Mouse (Mus musculus) heart, postnatal 10 days (tissue): ENCODE measurements around the gene 4930442H23Rik. TPM values are rescaled to one million over a fixed set of nuclear protein-coding genes. Genes with fewer than 3 reads are reported as not detected.
"Not testable (repeated sequence)": the region's sequence is repeated elsewhere in the genome, so short reads cannot be mapped to it uniquely, and the experiment has no call there.

Experiments
- DNase-seq, 2 experiments: peaks; one replicate each; pipeline ENCODE4 v3.0.0; 2021
- intact Hi-C: fragments of 180-260 bp; cut with DNase I; formaldehyde crosslinking; loops from one replicate; pipeline ENCODE4 v1.15.1; 2025
- total RNA-seq, 2 experiments: library from RNA; stranded (reverse); gene quantifications; 2 replicates each; pipeline ENCODE4 v1.2.3; 2021

Gene 4930442H23Rik
- not detected for total RNA-seq

DNA sequence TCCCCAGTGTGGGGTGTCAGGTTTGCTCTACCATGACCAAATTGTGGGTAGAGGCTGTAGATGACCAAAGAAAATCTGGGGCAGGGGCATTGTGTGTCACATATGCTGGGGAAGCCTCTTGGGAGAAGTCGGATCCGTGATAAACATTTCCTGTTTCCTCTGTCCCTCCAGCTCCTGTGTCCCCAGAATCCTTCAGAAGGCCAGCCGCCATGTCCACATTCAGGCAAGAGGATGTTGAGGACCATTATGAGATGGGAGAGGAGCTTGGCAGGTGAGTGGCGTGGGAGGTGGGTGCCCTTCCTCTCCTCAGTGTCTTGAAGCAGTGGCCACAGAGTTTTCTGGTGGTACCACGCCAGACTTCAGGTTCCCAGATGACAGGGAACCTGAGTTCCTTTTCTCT is at the start of gene 4930442H23Rik:
Gene 4930442H23Rik, minus strand, starts transcription at position 45 of the 400 bp plus-strand sequence.
- intact Hi-C loops, result no loop called here
- DNase-seq, result no peak

DNA sequence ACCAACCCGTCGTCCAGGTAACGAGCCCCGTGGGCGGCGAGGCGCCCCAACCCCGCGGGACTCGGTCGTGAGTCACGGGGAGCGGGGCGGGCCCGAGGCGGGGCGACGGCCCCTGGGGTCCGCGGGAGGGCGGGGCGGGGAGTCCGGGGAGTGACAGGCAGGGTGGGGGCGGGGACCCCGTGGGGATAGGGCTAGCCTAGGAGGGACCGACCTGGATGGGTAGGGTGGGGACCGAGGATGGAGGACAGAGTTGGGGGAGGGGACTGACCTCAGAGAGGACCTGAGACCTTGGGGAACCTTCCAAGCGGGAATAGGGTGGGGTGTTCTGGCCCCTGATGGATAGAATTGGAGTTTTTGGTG is 49.6 kb upstream of the 4930442H23Rik start:
- DNase-seq, result no peak
- intact Hi-C loops, result no loop called here

DNA sequence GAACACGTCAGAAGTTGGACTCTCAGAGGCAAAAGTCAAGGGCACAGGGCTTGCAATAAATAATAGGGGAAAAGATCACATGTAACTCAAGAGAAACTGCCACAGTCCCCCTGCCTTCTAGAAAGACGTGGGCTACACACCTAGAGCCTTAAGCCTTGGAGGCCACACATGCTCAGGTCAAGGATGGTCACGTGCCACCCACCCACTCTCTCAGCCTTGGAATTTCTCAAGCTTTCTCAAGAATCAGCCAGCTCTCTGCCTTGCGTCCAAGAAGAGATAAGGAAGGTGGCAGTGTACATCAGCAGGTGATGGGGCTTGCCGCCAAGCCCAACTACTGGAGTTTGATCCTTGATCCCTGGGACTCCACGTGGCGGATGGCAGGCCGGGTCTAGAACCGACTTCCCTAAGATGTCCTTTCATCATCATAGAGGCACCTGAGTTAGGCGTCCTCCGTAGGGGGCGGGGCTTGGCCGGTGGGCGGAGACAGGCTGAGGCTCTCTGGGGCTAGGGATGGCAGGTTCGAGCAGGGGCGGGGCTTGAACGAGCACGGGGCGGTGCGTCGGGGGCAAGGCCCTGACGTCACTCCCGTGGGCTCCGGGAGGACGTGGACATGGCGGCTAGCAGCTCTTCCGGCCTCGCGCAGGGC is 49.1 kb upstream of the 4930442H23Rik start, which contains the start of gene Zfr2:
Gene Zfr2, plus strand, starts transcription at position 576 of the 646 bp plus-strand sequence.
- DNase-seq, result peak; percentile 86 to 89
- intact Hi-C loops, result no loop called here

DNA sequence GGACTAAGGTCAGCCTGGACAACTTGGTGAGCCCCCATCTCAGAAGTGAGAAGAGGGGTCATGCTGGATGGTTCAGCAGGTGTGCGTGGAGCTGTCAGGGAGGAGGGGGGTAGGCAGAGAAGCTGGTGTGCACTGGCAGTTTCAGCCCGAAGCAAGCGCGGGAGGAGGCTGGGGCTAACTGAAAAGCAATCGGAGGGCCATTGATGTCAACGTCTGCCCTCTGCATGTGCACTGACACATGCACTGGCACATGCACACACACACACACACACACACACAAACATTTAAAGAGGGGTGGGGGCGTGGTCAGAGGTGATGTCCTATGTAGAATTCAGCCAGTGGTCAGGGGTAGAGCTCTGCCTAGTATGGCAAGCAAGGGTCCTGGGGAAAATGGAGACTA is 47.8 kb upstream of the 4930442H23Rik start:
- DNase-seq, result no peak
- intact Hi-C loops, result no loop called here

DNA sequence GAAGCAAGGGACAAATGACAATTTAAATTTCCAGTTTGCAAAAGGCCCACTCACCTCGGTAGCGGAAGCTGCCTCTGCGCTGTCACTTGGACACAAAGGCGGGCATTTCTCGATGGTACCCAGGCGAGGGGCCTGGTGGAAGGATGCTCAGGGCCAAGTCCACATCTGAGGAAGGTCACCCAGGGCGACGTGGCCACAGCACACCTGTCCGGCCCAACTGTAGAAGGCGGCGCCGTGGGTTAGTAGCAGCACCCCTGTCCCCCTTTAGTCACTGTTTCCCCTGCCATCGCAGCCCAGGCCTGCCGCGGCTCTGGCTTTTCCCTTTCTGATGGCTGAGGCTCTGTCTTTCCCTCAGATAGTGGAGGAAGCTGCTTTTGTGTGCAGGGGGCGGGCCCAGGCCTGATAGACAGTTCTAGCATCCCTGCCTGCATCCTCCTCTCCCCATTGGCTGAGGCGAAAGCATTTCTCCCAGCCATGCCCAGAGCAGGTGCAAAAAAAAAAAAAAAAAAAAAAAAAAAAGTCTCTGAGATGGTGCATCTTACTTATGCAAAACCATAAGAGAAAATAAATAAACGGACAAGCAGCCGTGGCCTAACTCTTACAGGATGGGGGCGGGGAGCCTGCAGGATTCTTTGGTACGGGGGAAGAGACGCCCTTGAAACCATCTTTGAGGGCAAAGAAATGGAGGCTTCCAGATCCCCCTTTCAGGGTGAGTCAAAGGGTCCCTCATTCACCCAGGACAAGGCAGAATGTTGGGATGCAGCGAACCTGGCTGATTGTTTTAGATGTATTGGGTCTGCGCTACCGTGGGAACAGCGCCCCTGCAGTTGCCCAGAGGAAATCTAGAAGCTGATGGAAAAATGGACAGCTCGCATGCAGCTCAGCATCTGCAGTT is 47.0 kb upstream of the 4930442H23Rik start, which contains the start of gene Atcay:
Gene Atcay, minus strand, starts transcription at position 396 of the 895 bp plus-strand sequence.
- peak in 1 of 2 experiments; percentile 31 for DNase-seq
- intact Hi-C loops, result no loop called here

DNA sequence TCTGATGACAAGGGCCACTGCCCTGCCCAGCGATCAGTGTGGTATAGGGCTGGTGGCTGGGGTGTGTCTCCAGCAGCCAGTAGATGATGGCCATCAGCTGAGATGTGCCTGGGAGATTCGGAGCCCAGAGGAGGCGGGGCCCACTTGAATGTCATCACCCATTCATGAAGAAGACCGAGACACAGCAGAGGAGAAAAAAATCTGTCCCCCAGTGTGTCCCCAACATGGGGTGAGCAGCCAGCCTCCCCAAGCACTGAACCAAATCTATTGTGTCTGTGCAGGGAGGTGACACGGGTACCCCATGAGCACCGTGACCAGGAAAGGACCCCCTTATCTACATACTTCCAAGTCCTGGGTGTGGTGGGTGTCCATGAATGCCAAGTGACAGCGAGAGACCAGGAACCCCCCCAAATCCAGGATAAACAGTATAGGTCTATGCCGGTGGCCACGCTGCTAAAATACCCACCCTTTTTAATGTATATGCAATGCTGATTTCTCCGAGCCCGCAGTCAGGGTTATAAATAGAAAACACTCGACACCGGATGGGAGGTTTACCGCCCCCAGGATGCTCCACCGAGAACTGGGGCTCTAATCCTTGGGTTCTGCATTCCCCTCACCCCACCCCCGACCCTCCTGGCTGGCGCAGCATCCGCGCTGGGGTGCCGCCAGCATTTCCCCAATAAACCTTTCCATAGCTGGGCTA is 46.2 kb upstream of the 4930442H23Rik start:
- DNase-seq, result no peak
- intact Hi-C loops, result no loop called here

DNA sequence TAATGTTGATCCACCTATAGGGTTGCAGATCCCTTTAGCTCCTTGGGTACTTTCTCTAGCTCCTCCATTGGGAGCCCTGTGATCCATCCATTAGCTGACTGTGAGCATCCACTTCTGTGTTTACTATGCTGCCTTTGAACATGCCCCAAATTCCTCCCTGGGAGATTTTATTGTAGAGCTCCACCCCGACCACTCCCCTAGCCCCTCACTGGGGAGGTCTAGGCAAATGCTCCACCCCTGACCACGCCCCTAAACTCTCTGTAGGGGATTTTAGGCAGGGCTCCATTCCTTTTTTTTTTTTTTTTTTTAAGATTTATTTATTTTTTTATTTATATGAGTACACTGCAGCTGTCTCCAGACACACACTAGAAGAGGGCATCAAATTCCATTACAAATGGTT is 40.1 kb upstream of the 4930442H23Rik start:
- DNase-seq, result not testable (repeated sequence)

DNA sequence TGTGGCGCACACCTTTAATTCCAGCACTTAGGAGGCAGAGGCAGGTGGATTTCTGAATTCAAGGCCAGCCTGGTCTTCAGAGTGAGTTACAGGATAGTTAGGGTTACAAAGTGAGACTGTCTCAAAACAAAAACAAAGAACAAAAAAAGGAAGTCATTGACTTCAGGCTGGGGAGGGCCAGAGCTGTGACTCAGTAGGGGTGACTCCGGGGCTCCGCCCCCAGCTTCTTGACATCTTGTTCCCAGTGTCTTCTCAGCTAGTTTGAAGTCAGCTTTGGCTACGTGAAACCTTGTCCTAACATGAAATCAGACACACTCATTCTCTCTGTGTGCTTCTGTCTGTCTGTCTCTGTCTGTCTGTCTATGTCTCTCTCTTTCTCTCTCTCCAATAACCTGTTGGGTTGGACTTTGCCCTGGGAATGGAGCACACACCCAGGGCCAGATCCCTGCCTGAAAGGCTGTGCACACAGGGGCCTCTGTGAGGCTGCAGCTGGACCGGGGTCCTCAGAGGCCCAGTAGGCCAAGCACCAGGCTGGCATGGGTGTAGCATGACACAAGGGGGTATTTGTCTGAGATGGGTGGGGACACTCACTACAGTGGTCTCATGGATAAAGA is 37.9 kb upstream of the 4930442H23Rik start:
- DNase-seq, result no peak
- intact Hi-C loops, result no loop called here

More for the DNA sequence above, 40.1 kb upstream of the 4930442H23Rik start:
- intact Hi-C loops, result not testable (repeated sequence)

DNA sequence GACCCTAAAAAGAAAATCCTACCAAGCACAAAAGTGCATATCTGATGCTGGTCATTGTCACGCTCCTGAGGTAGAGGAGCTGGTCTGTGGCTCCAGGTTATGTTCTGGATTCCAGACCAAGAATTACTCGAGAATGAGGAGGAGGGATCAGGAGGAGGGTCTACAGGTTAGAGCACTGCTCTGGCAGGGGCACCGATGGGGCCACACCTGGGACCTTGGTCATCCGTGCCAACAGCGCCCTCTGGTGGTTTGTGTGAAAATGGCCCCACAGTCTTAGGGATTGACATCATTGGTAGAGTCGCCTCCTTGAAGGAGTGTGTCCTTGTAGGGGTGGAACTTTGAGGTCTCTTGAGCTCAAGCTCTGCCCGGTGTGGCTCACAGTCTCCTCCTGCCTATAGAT is 34.3 kb upstream of the 4930442H23Rik start:
- intact Hi-C loops, result loop anchor here (1.0 kb wide), 1 partner anchor 20 kb away; no protein-coding TSS in a partner anchor
- peak; percentile 75 to 84 for DNase-seq

DNA sequence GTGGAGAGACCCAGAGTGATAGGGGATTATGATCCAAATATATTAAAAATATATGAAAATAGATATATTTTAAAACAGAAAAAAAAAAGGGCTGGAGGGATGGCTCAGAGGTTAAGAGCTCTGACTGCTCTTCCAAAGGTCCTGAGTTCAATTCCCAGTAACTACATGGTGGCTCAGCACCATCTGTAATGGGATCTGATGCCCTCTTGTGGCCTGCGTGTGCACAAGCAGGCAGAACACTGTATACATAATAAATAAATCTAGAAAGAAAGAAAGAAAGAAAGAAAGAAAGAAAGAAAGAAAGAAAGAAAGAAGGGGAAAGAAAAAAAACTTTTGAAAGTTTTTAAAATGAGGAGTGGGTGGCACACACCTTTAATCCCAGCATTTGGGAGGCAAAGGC is 33.6 kb upstream of the 4930442H23Rik start:
- intact Hi-C loops, result not testable (repeated sequence)
- peak in 1 of 2 experiments; percentile 44 for DNase-seq

DNA sequence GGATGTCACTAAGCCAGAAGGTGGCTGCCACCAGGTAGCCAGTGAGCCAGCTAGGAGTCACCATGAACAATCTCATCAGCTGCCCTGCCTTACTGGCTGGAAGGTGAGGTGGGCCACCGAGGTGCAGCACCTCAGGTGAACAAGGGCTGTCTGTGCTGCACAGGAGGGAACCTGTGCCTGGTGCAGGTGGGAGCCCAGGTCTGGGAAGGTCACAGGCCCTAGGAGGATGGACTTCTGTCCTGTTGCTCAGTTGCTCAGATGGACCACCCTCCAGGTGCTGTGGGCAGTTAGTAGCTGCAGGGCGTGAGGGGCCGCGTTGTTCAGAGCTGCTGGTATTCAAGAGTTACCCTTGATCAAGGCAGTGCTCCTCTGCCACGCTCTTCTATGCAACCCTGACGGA is 33.2 kb upstream of the 4930442H23Rik start:
- DNase-seq, result no peak
- intact Hi-C loops, result no loop called here

DNA sequence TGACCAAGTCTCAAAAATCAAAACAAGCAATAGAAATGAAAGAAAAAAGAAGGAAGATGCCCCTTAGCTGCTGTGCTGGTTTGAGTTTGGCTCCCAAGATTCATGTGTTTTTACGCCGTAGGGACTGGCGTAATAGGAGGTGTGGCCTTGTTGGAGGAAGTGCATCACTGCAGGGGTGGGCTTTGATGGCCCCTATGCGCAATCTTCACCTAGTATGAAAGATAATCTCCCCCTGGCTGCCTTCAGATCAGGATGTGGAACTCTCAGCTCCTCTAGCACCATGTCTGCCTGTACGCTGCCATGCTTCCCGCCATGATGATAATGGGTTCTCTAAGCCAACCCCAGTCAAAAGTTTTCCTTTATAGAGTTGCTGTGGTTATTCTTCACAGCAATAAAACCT is 32.6 kb upstream of the 4930442H23Rik start:
- intact Hi-C loops, result no loop called here
- DNase-seq, result no peak

DNA sequence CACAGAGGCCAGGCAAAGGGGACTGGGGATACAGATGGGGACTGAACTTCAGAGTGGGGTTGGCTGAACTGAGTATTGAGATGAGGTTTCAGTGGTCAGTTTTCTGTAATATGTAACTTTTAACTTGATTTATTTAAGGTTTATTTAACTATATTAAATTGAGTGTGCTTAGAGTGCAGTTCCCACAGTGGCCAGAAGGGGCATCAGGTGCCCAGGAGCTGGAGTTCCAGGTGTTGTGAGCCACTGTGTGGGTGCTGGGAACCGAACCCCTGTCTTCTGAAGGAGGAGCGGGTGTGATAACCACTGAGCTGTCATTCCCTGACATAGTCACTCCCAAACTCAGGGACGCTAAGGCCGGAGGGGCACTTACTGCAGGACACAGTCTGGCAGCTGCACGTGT is 26.5 kb upstream of the 4930442H23Rik start:
- intact Hi-C loops, result no loop called here
- peak in 1 of 2 experiments; percentile 43 for DNase-seq

DNA sequence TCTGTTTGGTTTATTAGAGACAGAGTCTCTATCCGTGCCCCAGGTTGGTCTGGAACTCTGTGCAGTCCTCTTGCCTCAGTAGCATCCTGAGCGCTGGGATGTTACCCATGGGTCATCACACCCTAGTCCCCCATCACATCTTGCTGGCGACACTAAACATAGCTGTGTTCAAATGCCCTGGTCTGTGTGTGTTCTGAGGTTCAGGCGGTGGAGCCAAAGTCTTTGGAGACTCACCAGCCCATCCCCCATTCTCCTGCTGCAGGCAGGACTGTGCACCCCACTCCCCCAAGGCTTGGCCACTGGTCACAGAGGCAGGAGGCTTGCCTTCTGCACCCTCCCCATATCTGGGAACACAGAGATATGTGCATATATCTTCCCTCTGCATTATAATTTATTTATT is 20.5 kb upstream of the 4930442H23Rik start:
- peak in 1 of 2 experiments; percentile 21 for DNase-seq
- intact Hi-C loops, result no loop called here

DNA sequence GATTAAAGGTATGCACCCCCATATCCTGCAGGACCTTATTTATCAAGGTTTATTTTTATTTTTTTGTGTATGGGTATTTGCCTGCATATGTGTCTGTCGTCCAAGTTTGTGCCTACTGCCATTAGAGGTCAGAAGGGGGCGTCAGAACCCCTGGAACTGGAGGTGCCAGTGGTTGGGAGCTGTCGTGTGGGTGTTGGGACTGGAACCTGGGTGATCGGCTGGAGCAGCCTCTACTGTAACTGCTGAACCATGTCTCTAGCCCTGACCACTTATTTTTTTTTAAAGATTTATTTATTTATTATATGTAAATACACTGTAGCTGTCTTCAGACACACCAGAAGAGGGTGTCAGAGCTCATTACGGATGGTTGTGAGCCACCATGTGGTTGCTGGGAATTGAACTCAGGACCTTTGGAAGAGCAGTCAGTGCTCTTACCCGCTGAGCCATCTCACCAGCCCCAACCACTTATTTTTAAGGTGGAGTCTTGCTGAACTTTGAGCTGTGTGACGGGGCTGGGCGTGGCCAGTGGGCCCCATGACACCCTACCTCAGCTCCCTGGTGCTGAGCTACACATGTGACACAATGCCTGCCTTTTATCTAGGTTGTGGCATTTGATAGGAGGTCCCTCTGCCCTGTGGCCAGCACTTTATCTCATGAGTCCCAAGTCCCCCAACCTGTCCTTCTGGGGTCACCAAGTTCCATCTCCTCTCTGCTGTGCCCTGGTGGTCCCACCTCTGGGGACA is 19.5 kb upstream of the 4930442H23Rik start:
- DNase-seq, result peak; percentile 38 to 48

DNA sequence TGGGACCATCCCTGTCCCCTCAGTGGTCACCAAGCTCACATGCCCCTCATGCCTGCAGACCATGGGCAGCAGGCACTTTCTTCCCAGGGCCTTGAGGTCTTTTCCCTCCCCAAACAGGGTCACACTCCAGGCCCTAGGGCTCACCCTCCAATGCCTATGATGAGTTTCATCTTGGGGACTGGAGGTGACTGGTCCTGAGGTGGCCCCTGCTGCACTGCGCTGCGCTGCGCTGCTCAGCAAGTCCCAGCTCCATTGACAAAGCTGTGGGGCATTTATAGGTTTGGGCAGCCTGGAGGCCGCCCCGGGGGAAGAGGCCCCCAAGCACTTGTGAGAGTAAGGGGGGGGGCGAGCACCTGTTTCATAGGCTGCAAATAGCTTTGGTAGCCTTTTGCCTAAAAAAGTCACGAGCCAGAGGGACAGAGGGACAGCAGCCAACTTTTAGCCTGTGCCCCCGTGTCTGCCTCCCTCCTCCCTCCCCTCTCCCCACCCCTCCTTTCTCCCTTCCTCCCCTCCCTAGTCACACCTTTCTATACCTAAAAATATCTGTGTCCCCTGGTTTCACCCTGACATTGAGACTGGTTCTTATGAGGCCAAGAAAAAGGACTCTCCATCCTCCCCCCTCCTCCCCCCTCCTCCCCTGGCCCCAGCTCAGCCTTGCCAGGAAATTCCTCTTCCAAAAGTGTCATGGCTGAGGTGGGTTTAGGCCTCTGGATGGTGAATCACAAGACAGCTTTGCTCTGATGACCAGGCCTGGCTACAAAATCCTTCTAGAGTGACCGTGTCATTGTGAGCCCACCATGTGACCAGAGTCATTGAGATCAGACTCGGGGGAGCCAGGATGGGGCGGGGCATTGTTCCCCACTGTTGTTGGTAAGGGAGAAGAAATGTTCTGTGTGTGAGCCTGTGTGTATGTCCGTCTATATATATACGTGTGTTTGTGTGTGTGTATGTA is 18.4 kb upstream of the 4930442H23Rik start, which contains the start of gene Nmrk2:
Gene Nmrk2, minus strand, starts transcription at position 245 of the 952 bp plus-strand sequence.
- intact Hi-C loops, result no loop called here
- DNase-seq, result peak; percentile 77 to 82

More for the DNA sequence above, 19.5 kb upstream of the 4930442H23Rik start:
- intact Hi-C loops, result no loop called here

DNA sequence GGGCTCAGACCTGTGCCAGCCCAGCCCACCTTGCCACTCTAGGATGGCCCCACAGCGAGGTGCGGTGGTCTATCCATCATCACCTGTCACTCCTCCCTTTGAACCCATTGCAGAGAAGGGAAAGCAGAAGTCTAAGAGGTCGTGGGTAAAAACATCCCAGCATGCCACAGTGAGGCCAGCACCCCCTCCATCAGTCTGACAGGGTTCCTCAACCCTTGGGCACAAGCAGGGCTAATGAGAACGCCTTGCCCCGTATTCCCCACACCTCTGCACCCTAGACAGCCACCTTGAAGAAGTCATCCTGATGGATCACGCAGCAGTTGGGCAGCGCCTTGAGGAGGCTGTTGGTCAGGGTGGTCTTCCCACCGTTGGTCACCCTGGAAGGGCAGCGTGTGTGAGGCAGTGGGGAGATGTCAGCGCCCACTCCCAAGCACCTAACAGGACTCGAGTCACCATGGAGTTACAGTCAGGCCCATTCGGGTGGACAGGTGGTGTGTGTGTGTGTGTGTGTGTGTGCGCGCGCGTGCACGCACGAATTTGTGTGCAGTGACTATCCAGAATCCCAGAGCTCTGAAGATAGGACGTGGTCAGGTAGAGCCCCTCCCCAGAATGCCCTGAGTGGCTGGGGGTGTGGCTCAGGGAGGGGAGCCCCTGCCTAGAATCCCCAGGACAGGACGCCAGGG is 17.1 kb upstream of the 4930442H23Rik start:
- intact Hi-C loops, result no loop called here

DNA sequence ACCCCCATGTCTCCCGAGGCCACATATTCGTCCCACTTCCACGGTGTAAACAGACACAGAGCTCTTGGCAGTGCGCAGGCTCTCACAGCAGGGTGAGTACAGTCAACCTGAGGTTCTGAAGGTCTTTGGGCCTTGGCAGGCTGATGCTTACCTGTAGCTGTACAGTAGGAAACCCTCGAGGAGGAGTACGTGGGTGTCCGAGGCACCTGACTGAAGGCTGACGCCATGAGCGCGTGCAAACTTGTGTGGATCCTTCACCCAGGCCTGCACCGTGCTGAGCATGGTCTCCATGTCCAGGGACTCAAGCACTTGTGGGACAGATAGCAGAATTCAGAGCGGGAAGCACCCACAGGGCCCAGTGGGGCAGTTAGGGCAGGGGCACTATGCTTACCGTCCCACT is 16.5 kb upstream of the 4930442H23Rik start:
- peak in 1 of 2 experiments; percentile 46 for DNase-seq
- intact Hi-C loops, result no loop called here

More for the DNA sequence above, 17.1 kb upstream of the 4930442H23Rik start:
- peak; percentile 41 to 48 for DNase-seq
